Mouse (Mus musculus): ENCODE measurements at regions not wholly inside any gene's neighbourhood (a gene's known extent, or its start where the extent isn't known, plus 50 kb on each side); places are given as distances from the start of the nearest gene placed in this dataset.

- no peaks in the 10 kb centered on the region for H3K36me3 ChIP-seq
- no peak overlapping the region for H3K9ac ChIP-seq
- no peaks in the 10 kb centered on the region for H3K9me3 ChIP-seq
- no peak overlapping the region for H3K27ac ChIP-seq
- ATAC-seq (ENCODE audit: insufficient number of reproducible peaks, low FRiP score, low TSS enrichment, low read depth) = no peak
- H3K27me3 ChIP-seq = no peaks in the 10 kb centered on the region
- no peak overlapping the region for H3K4me2 ChIP-seq
- WGBS = 84% methylated on average over 3 of the region's 3 CpGs
- H3K4me3 ChIP-seq = no peak overlapping the region
- peaks cover 7% of the 10 kb centered on the region; the same call in 1 of the 2 replicates for H3K4me1 ChIP-seq
Measured at GRCm38 (mm10) chr4:87641551-87641950, 391.6 kb downstream of the Mllt3 start.

- H3K4me2 ChIP-seq = no peak overlapping the region
- 35% methylated on average over 1 of the region's 1 CpGs for WGBS
- H3K9ac ChIP-seq = no peak overlapping the region
- no peak overlapping the region for H3K27ac ChIP-seq
- no peaks in the 10 kb centered on the region for H3K27me3 ChIP-seq
- no peaks in the 10 kb centered on the region for H3K9me3 ChIP-seq
- H3K36me3 ChIP-seq = no peaks in the 10 kb centered on the region
- H3K4me1 ChIP-seq = peaks cover 7% of the 10 kb centered on the region; the same call in 1 of the 2 replicates
- ATAC-seq (ENCODE audit: insufficient number of reproducible peaks, low FRiP score, low TSS enrichment, low read depth) = no peak
- H3K4me3 ChIP-seq = no peak overlapping the region
Measured at GRCm38 (mm10) chr4:87638380-87638646, 394.9 kb downstream of the Mllt3 start.

GRCm38 (mm10) chr4:87637629-87638379, 395.4 kb downstream of the Mllt3 start:
- no peaks in the 10 kb centered on the region for H3K9me3 ChIP-seq
- no peak overlapping the region for H3K4me3 ChIP-seq
- no peaks in the 10 kb centered on the region for H3K36me3 ChIP-seq
- no peak overlapping the region for H3K4me2 ChIP-seq
- no peak overlapping the region for H3K27ac ChIP-seq
- no peaks in the 10 kb centered on the region for H3K27me3 ChIP-seq
- H3K4me1 ChIP-seq = peaks cover 7% of the 10 kb centered on the region; the same call in 1 of the 2 replicates
- WGBS = 47% methylated on average over 3 of the region's 3 CpGs
- ATAC-seq (ENCODE audit: insufficient number of reproducible peaks, low FRiP score, low TSS enrichment, low read depth) = no peak
- no peak overlapping the region for H3K9ac ChIP-seq

- no peak overlapping the region for H3K27ac ChIP-seq
- no peak overlapping the region for H3K4me2 ChIP-seq
- H3K27me3 ChIP-seq = no peaks in the 10 kb centered on the region
- ATAC-seq (ENCODE audit: insufficient number of reproducible peaks, low FRiP score, low TSS enrichment, low read depth) = no peak
- no peak overlapping the region for H3K4me3 ChIP-seq
- no peaks in the 10 kb centered on the region for H3K36me3 ChIP-seq
- WGBS = 32% methylated on average over 1 of the region's 1 CpGs
- no peaks in the 10 kb centered on the region for H3K9me3 ChIP-seq
- H3K4me1 ChIP-seq = no peaks in the 10 kb centered on the region
- no peak overlapping the region for H3K9ac ChIP-seq
Measured at GRCm38 (mm10) chr4:87611116-87611515, 380.8 kb upstream of the Slc24a2 start.

GRCm38 (mm10) chr4:87593644-87594043, 363.4 kb upstream of the Slc24a2 start:
- Histone ChIP-seq H3K4me3 (no peak overlapping the region), H3K27me3 (no peaks in the 10 kb centered on the region), H3K27ac (no peak overlapping the region), H3K36me3 (no peaks in the 10 kb centered on the region), H3K9me3 (no peaks in the 10 kb centered on the region), H3K4me2 (no peak overlapping the region), H3K4me1 (peaks cover 4% of the 10 kb centered on the region; the same call in 1 of the 2 replicates), H3K9ac (no peak overlapping the region)
- 65% methylated on average over 3 of the region's 3 CpGs for WGBS
- no peak for ATAC-seq (ENCODE audit: insufficient number of reproducible peaks, low FRiP score, low TSS enrichment, low read depth)

- Histone ChIP-seq H3K9me3 (no peaks in the 10 kb centered on the region), H3K9ac (no peak overlapping the region), H3K4me1 (peaks cover 4% of the 10 kb centered on the region; the same call in 1 of the 2 replicates), H3K36me3 (no peaks in the 10 kb centered on the region), H3K27ac (no peak overlapping the region), H3K27me3 (no peaks in the 10 kb centered on the region), H3K4me2 (no peak overlapping the region), H3K4me3 (no peak overlapping the region)
- ATAC-seq (ENCODE audit: insufficient number of reproducible peaks, low FRiP score, low TSS enrichment, low read depth) = no peak
- WGBS = 84% methylated on average over 3 of the region's 3 CpGs
Measured at GRCm38 (mm10) chr4:87590797-87591196, 360.5 kb upstream of the Slc24a2 start.

- H3K4me1 ChIP-seq = no peaks in the 10 kb centered on the region
- H3K27me3 ChIP-seq = no peaks in the 10 kb centered on the region
- no peak overlapping the region for H3K4me3 ChIP-seq
- ATAC-seq (ENCODE audit: insufficient number of reproducible peaks, low FRiP score, low TSS enrichment, low read depth) = no peak
- H3K4me2 ChIP-seq = no peak overlapping the region
- no peak overlapping the region for H3K27ac ChIP-seq
- H3K9ac ChIP-seq = no peak overlapping the region
- no peaks in the 10 kb centered on the region for H3K9me3 ChIP-seq
- WGBS = 41% methylated on average over 3 of the region's 3 CpGs
- no peaks in the 10 kb centered on the region for H3K36me3 ChIP-seq
Measured at GRCm38 (mm10) chr4:87578164-87578563, 347.9 kb upstream of the Slc24a2 start.

- peak overlapping the region; percentile 3; the same call in 1 of the 2 replicates for H3K4me3 ChIP-seq
- 64% methylated on average over 8 of the region's 8 CpGs for WGBS
- ATAC-seq (ENCODE audit: insufficient number of reproducible peaks, low FRiP score, low TSS enrichment, low read depth) = no peak
- no peaks in the 10 kb centered on the region for H3K27me3 ChIP-seq
- H3K27ac ChIP-seq = no peak overlapping the region
- no peaks in the 10 kb centered on the region for H3K9me3 ChIP-seq
- H3K36me3 ChIP-seq = no peaks in the 10 kb centered on the region
- H3K4me1 ChIP-seq = peaks cover 16% of the 10 kb centered on the region
- no peak overlapping the region for H3K9ac ChIP-seq
- H3K4me2 ChIP-seq = peak overlapping the region; percentile 37
Measured at GRCm38 (mm10) chr4:87570950-87571349, 340.7 kb upstream of the Slc24a2 start.

GRCm38 (mm10) chr4:87570470-87570891, 340.2 kb upstream of the Slc24a2 start:
- Histone ChIP-seq H3K4me1 (peaks cover 16% of the 10 kb centered on the region), H3K9me3 (no peaks in the 10 kb centered on the region), H3K36me3 (no peaks in the 10 kb centered on the region), H3K4me2 (peak overlapping the region; percentile 37), H3K27ac (no peak overlapping the region), H3K27me3 (no peaks in the 10 kb centered on the region), H3K4me3 (peak overlapping the region; percentile 3; the same call in 1 of the 2 replicates), H3K9ac (no peak overlapping the region)
- peak; percentile 69; the same call in 1 of the 2 replicates for ATAC-seq (ENCODE audit: insufficient number of reproducible peaks, low FRiP score, low TSS enrichment, low read depth)
- 26% methylated on average over 13 of the region's 13 CpGs for WGBS

- H3K27ac ChIP-seq = no peak overlapping the region
- 78% methylated on average over 2 of the region's 2 CpGs for WGBS
- ATAC-seq (ENCODE audit: insufficient number of reproducible peaks, low FRiP score, low TSS enrichment, low read depth) = no peak
Measured at GRCm38 (mm10) chr4:87566616-87567015, 336.3 kb upstream of the Slc24a2 start.

GRCm38 (mm10) chr4:87554912-87555311, 324.6 kb upstream of the Slc24a2 start:
- 62% methylated on average over 3 of the region's 3 CpGs for WGBS
- Histone ChIP-seq H3K9ac (no peak overlapping the region), H3K4me2 (no peak overlapping the region), H3K4me1 (no peaks in the 10 kb centered on the region), H3K36me3 (no peaks in the 10 kb centered on the region), H3K9me3 (no peaks in the 10 kb centered on the region), H3K27ac (no peak overlapping the region), H3K4me3 (no peak overlapping the region), H3K27me3 (no peaks in the 10 kb centered on the region)
- no peak for ATAC-seq (ENCODE audit: insufficient number of reproducible peaks, low FRiP score, low TSS enrichment, low read depth)

More at GRCm38 (mm10) chr4:87566616-87567015, 336.3 kb upstream of the Slc24a2 start:
- no peak overlapping the region for H3K9ac ChIP-seq
- no peaks in the 10 kb centered on the region for H3K27me3 ChIP-seq
- H3K4me1 ChIP-seq = peaks cover 16% of the 10 kb centered on the region
- H3K9me3 ChIP-seq = no peaks in the 10 kb centered on the region
- H3K4me2 ChIP-seq = no peak overlapping the region
- H3K36me3 ChIP-seq = no peaks in the 10 kb centered on the region
- H3K4me3 ChIP-seq = no peak overlapping the region

All from limb, embryonic 15.5 days (tissue).